Mouse (Mus musculus): ENCODE measurements around the gene H2-Ab1. TPM values are rescaled to one million over a fixed set of nuclear protein-coding genes. Genes with fewer than 3 reads are reported as not detected.

H2-Ab1 gene
- polyA plus RNA-seq, 1 experiment, result 175 TPM

DNA sequence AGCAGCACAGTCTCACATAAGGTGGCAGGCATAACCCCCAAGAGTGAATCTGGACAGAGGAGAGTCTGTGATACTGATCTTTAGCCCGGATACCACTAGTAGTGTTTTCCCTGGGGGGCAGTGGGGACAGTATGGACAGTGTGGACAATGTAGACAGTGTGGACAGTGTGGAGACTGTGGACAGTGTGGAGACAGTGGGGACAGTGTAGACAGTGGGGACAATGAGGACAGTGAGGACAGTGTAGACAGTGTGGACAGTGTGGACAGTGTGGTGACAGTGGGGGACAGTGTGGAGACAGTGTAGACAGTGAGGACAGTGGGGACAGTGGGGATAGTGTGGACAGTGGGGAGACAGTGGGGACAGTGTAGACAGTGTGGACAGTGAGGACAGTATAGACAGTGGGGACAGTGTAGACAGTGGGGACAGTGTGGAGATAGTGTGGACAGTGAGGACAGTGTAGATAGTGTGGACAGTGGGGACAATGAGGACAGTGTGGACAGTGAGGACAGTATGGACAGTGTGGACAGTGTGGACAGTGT, 23.1 kb downstream of the H2-Ab1 start:
- no peak overlapping the region for H3K27ac ChIP-seq (ENCODE audit: control insufficient read depth, insufficient read depth, low read depth, low read length, poor library complexity)
- no peaks in the 10 kb centered on the region; the same call in 1 of the 2 replicates for H3K4me1 ChIP-seq (ENCODE audit: control insufficient read depth, insufficient read depth, low read length)
- H3K4me3 ChIP-seq (replicated peaks; ENCODE audit: control insufficient read depth, low read depth, low read length), result no peak overlapping the region
- 73% methylated on average over 1 of the region's 1 CpGs for WGBS
- TF ChIP-seq CTCF (IDR thresholded peaks at IDR 0.05; ENCODE audit: control insufficient read depth, insufficient read depth, low read length) (no peak), POLR2A (IDR thresholded peaks at IDR 0.05; ENCODE audit: borderline replicate concordance, control insufficient read depth, low read depth, low read length) (no peak)

DNA sequence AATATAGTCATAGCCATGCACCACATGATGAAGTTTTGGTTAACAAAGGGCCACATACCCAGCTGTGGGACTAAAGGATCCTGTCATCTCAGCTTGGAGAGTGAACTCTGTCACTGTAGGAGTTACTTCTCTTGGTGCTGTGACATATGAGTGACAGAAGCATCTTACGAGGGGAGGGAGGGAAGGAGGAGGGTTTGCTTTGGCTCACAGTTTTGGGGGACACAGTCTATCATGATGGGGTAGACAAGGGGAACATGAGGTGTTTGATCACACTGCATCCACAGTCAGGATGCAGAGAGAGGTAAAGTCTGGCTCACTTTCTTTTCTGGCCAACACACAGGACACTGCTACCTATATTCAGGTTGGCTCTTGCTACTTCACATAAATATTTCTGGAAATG, 24.3 kb downstream of the H2-Ab1 start:
- TF ChIP-seq CTCF (IDR thresholded peaks at IDR 0.05; ENCODE audit: control insufficient read depth, insufficient read depth, low read length) (no peak), POLR2A (IDR thresholded peaks at IDR 0.05; ENCODE audit: borderline replicate concordance, control insufficient read depth, low read depth, low read length) (no peak)
- no peak overlapping the region for H3K27ac ChIP-seq (ENCODE audit: control insufficient read depth, insufficient read depth, low read depth, low read length, poor library complexity)
- WGBS, result 80% methylated on average over 1 of the region's 1 CpGs
- H3K4me1 ChIP-seq (ENCODE audit: control insufficient read depth, insufficient read depth, low read length), result no peaks in the 10 kb centered on the region; the same call in 1 of the 2 replicates
- H3K4me3 ChIP-seq (replicated peaks; ENCODE audit: control insufficient read depth, low read depth, low read length), result no peak overlapping the region

GRCm38 (mm10) chr17:34285371-34285770, 27.9 kb downstream of the H2-Ab1 start:
- TF ChIP-seq CTCF (IDR thresholded peaks at IDR 0.05; ENCODE audit: control insufficient read depth, insufficient read depth, low read length) (no peak), POLR2A (IDR thresholded peaks at IDR 0.05; ENCODE audit: borderline replicate concordance, control insufficient read depth, low read depth, low read length) (no peak)
- 80% methylated on average over 4 of the region's 4 CpGs for WGBS
- Histone ChIP-seq H3K4me3 (replicated peaks; ENCODE audit: control insufficient read depth, low read depth, low read length) (peak overlapping the region; percentile 39), H3K4me1 (ENCODE audit: control insufficient read depth, insufficient read depth, low read length) (no peaks in the 10 kb centered on the region; the same call in 1 of the 2 replicates), H3K27ac (ENCODE audit: control insufficient read depth, insufficient read depth, low read depth, low read length, poor library complexity) (no peak overlapping the region)

DNA sequence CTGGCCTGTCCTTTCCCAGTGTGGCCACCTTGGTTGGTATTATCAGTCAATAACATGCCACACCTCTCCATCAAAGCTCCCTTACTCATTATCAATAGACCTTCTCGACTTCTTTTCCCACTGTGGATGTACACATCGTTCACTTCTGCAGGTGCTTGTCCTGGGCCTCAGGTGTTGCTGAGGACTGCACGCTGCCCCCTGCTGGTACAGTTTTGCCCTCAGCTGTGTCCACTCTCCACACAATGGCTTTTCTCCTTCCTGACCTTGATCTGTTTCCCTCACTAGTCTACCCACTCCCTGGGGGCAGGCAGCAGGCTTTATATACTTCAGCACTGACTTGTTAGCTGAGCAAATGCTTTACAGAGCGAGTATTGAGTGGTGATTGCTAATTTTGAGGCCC, 28.4 kb downstream of the H2-Ab1 start:
- 60% methylated on average over 4 of the region's 4 CpGs for WGBS
- Histone ChIP-seq H3K27ac (ENCODE audit: control insufficient read depth, insufficient read depth, low read depth, low read length, poor library complexity) (no peak overlapping the region), H3K4me1 (ENCODE audit: control insufficient read depth, insufficient read depth, low read length) (no peaks in the 10 kb centered on the region; the same call in 1 of the 2 replicates), H3K4me3 (replicated peaks; ENCODE audit: control insufficient read depth, low read depth, low read length) (peak overlapping the region; percentile 14)
- peak; percentile 78 for TF ChIP-seq CTCF (IDR thresholded peaks at IDR 0.05; ENCODE audit: control insufficient read depth, insufficient read depth, low read length)
- no peak for TF ChIP-seq POLR2A (IDR thresholded peaks at IDR 0.05; ENCODE audit: borderline replicate concordance, control insufficient read depth, low read depth, low read length)

DNA sequence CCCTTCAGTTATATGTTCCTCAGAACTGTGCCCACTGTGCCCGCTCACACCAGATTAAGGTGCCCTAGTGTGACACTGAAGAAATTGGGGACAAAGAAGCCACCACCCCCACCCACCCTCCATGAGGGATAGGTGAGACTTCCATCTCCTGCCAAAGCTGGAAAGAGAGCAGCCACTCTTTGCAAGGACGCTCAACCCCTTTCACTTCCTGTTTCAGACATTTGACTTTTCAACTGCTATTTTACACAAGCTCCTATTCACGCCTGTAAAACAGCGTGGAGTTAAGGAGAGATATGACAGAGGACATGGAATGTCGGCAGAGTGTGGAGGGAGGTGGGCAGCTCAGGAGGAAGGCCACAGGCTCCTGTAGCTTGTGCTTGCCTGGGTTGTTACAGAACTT, 29.0 kb downstream of the H2-Ab1 start:
- Histone ChIP-seq H3K4me3 (replicated peaks; ENCODE audit: control insufficient read depth, low read depth, low read length) (peak overlapping the region; percentile 67), H3K4me1 (ENCODE audit: control insufficient read depth, insufficient read depth, low read length) (no peaks in the 10 kb centered on the region), H3K27ac (ENCODE audit: control insufficient read depth, insufficient read depth, low read depth, low read length, poor library complexity) (peak overlapping the region; percentile 61)
- WGBS, result 42% methylated on average over 5 of the region's 5 CpGs
- TF ChIP-seq CTCF (IDR thresholded peaks at IDR 0.05; ENCODE audit: control insufficient read depth, insufficient read depth, low read length) (no peak), POLR2A (IDR thresholded peaks at IDR 0.05; ENCODE audit: borderline replicate concordance, control insufficient read depth, low read depth, low read length) (no peak)

- WGBS, result 16% methylated on average over 6 of the region's 6 CpGs
- peak overlapping the region; percentile 41; the same call in 1 of the 2 replicates for H3K27ac ChIP-seq (ENCODE audit: control insufficient read depth, insufficient read depth, low read depth, low read length, poor library complexity)
- H3K4me1 ChIP-seq (ENCODE audit: control insufficient read depth, insufficient read depth, low read length), result no peaks in the 10 kb centered on the region
- no peak for TF ChIP-seq CTCF (IDR thresholded peaks at IDR 0.05; ENCODE audit: control insufficient read depth, insufficient read depth, low read length)
- TF ChIP-seq POLR2A (IDR thresholded peaks at IDR 0.05; ENCODE audit: borderline replicate concordance, control insufficient read depth, low read depth, low read length), result no peak
- peak overlapping the region; percentile 65 for H3K4me3 ChIP-seq (replicated peaks; ENCODE audit: control insufficient read depth, low read depth, low read length)
Observed at GRCm38 (mm10) chr17:34286999-34287398, 29.5 kb downstream of the H2-Ab1 start.

DNA sequence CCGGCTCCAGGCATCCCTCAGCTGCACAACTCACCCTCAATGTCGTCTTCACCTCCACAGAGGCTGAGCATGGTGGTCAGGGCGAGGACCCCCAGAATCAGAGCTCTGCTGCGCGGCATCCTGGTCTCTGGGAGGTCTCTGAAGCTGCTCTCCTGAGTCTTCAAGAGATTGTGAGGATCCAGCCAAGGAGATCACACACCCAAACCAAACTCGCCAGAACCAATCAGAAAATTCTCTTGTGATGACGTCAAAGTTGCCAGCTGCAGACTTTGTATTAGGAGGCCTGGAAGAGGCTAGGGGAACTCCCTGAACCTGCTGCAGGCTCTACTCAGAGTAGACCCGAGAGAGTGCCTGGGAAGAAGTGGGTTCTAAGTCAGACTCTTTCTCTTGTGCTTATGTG, 30.2 kb downstream of the H2-Ab1 start, which contains the start of gene H2-Aa:
Gene H2-Aa, minus strand, starts transcription at position 176 of the 400 bp plus-strand sequence.
- TF ChIP-seq POLR2A (IDR thresholded peaks at IDR 0.05; ENCODE audit: borderline replicate concordance, control insufficient read depth, low read depth, low read length) (no peak), CTCF (IDR thresholded peaks at IDR 0.05; ENCODE audit: control insufficient read depth, insufficient read depth, low read length) (no peak)
- Histone ChIP-seq H3K4me3 (replicated peaks; ENCODE audit: control insufficient read depth, low read depth, low read length) (peak within 1 kb of the TSS; percentile 67), H3K27ac (ENCODE audit: control insufficient read depth, insufficient read depth, low read depth, low read length, poor library complexity) (peak within 1 kb of the TSS; percentile 81), H3K4me1 (ENCODE audit: control insufficient read depth, insufficient read depth, low read length) (no peaks in the 10 kb centered on the region; the same call in 1 of the 2 replicates)
- WGBS, result 25% methylated on average over 8 of the region's 8 CpGs

GRCm38 (mm10) chr17:34288131-34288530, 30.6 kb downstream of the H2-Ab1 start:
- TF ChIP-seq POLR2A (IDR thresholded peaks at IDR 0.05; ENCODE audit: borderline replicate concordance, control insufficient read depth, low read depth, low read length) (no peak), CTCF (IDR thresholded peaks at IDR 0.05; ENCODE audit: control insufficient read depth, insufficient read depth, low read length) (no peak)
- peak overlapping the region; percentile 27; the same call in 1 of the 2 replicates for H3K27ac ChIP-seq (ENCODE audit: control insufficient read depth, insufficient read depth, low read depth, low read length, poor library complexity)
- 49% methylated on average over 3 of the region's 3 CpGs for WGBS
- H3K4me3 ChIP-seq (replicated peaks; ENCODE audit: control insufficient read depth, low read depth, low read length), result no peak overlapping the region
- H3K4me1 ChIP-seq (ENCODE audit: control insufficient read depth, insufficient read depth, low read length), result no peaks in the 10 kb centered on the region; the same call in 1 of the 2 replicates

All from bone marrow, adult 2 months (tissue).